Mouse (Mus musculus): ENCODE measurements at regions not wholly inside any gene's neighbourhood (a gene's known extent, or its start where the extent isn't known, plus 50 kb on each side); places are given as distances from the start of the nearest gene placed in this dataset.

GRCm38 (mm10) chr19:15583106-15583781, 363.9 kb downstream of the Psat1 start:
- 0 out of 2 replicates have a peak, but pooled peaks cover 2% of the 10 kb centered on the region for H3K27me3 ChIP-seq (ENCODE audit: low read depth, poor library complexity, severe bottlenecking)
- H3K27ac ChIP-seq, result no peak overlapping the region
- H3K9me3 ChIP-seq (replicated peaks), result no peaks in the 10 kb centered on the region
- DNase-seq (ENCODE audit: low spot score), result no peak
- H3K36me3 ChIP-seq, result no peaks in the 10 kb centered on the region
- H3K4me3 ChIP-seq, result no peak overlapping the region
- peaks cover 7% of the 10 kb centered on the region; the same call in 1 of the 2 replicates for H3K4me1 ChIP-seq
- 80% methylated on average over 8 of the region's 8 CpGs for WGBS

DNA sequence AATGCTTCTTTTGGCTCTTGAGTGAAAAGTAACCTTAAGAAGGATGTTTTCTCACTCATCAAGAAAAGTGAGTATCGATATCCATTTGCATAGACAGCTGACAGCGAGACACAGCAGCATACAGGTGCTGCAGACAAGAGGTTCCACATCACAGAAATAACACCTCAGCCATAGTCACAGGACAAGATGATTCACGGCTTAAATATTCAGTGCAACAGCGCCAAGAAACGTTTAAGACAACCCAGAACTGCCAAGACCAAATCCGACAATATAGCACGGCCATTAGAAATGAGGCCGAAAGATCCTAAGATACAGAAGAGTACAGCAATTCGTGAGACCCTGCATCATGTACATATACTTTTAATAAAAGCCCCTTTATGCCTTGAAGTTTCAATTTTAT, 375.9 kb downstream of the Psat1 start:
- H3K4me1 ChIP-seq, result no peaks in the 10 kb centered on the region
- no peak for DNase-seq (ENCODE audit: low spot score)
- no peak overlapping the region for H3K4me3 ChIP-seq
- 88% methylated on average over 9 of the region's 9 CpGs for WGBS
- no peaks in the 10 kb centered on the region for H3K9me3 ChIP-seq (replicated peaks)
- H3K27ac ChIP-seq, result no peak overlapping the region
- H3K27me3 ChIP-seq (ENCODE audit: low read depth, poor library complexity, severe bottlenecking), result no peaks in the 10 kb centered on the region
- no peaks in the 10 kb centered on the region for H3K36me3 ChIP-seq

GRCm38 (mm10) chr19:15561511-15561910, 385.6 kb downstream of the Psat1 start:
- no peak overlapping the region for H3K27ac ChIP-seq

GRCm38 (mm10) chr19:15553953-15554352, 393.2 kb downstream of the Psat1 start:
- Histone ChIP-seq H3K27me3 (ENCODE audit: low read depth, poor library complexity, severe bottlenecking) (no peaks in the 10 kb centered on the region), H3K9me3 (replicated peaks) (no peaks in the 10 kb centered on the region), H3K4me3 (no peak overlapping the region), H3K4me1 (0 out of 2 replicates have a peak, but pooled peaks cover 9% of the 10 kb centered on the region), H3K36me3 (no peaks in the 10 kb centered on the region), H3K27ac (no peak overlapping the region)
- 64% methylated on average over 8 of the region's 8 CpGs for WGBS
- no peak for DNase-seq (ENCODE audit: low spot score)

More at GRCm38 (mm10) chr19:15561511-15561910, 385.6 kb downstream of the Psat1 start:
- Histone ChIP-seq H3K4me1 (no peaks in the 10 kb centered on the region), H3K36me3 (no peaks in the 10 kb centered on the region), H3K27me3 (ENCODE audit: low read depth, poor library complexity, severe bottlenecking) (no peaks in the 10 kb centered on the region), H3K4me3 (no peak overlapping the region), H3K9me3 (replicated peaks) (no peaks in the 10 kb centered on the region)
- no peak for DNase-seq (ENCODE audit: low spot score)
- 94% methylated on average over 5 of the region's 5 CpGs for whole genome bisulfite sequencing

- 0 out of 2 replicates have a peak, but pooled peaks cover under 1% of the 10 kb centered on the region for H3K9me3 ChIP-seq (replicated peaks)
- peaks cover 29% of the 10 kb centered on the region; the same call in 1 of the 2 replicates for H3K27me3 ChIP-seq (ENCODE audit: low read depth, poor library complexity, severe bottlenecking)
- no peak overlapping the region for H3K4me3 ChIP-seq
- no peaks in the 10 kb centered on the region for H3K4me1 ChIP-seq
- DNase-seq (ENCODE audit: low spot score), result no peak
- no peak overlapping the region for H3K27ac ChIP-seq
- WGBS, result 86% methylated on average over 3 of the region's 3 CpGs
- no peaks in the 10 kb centered on the region for H3K36me3 ChIP-seq
Observed at GRCm38 (mm10) chr19:15517853-15518252, 429.3 kb downstream of the Psat1 start.

DNA sequence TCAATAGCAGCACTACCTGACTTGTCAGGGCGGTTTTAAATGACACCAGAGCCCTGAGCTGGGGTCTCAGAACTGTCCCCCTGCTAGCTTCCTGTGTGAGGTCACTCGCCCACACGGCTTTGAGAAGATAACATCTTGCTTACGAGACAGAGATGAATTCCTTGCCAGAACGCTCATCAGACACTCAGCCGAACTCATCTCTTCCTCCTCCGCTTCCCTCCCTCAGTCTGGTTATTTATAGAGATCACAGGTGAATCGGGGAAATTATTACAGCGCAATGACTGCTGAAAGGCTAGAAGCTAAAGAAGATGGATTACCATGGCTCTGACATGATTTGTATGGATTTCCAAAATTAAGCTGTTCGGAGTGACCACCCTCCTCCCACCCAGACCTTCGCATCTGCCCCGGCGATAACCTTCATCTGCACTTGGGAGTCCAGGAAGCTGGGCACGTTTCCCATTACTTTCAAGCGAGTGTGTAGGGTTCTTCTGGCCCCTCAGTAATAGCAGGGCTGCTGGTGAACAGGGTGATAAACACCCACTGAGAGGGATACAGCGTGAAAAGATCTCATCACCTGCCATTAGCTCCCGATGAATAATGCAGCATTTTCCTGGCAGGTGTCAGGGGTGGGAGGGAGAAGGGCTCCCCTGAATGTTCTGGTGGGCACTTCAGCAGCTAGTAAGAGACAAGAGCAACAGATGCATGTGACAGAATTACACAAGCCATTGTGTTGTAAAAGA, 430.4 kb downstream of the Psat1 start:
- no peaks in the 10 kb centered on the region for H3K4me1 ChIP-seq
- DNase-seq (ENCODE audit: low spot score), result no peak
- 43% methylated on average over 17 of the region's 17 CpGs for WGBS
- H3K27me3 ChIP-seq (ENCODE audit: low read depth, poor library complexity, severe bottlenecking), result peaks cover 40% of the 10 kb centered on the region
- no peak overlapping the region for H3K27ac ChIP-seq
- no peaks in the 10 kb centered on the region for H3K9me3 ChIP-seq (replicated peaks)
- H3K36me3 ChIP-seq, result no peaks in the 10 kb centered on the region
- no peak overlapping the region for H3K4me3 ChIP-seq

GRCm38 (mm10) chr19:15513197-15513596, 433.9 kb downstream of the Psat1 start:
- DNase-seq (ENCODE audit: low spot score), result no peak
- WGBS, result 91% methylated on average over 4 of the region's 4 CpGs
- H3K36me3 ChIP-seq, result no peaks in the 10 kb centered on the region
- peaks cover 69% of the 10 kb centered on the region for H3K27me3 ChIP-seq (ENCODE audit: low read depth, poor library complexity, severe bottlenecking)
- no peaks in the 10 kb centered on the region for H3K4me1 ChIP-seq
- no peak overlapping the region for H3K4me3 ChIP-seq
- no peak overlapping the region for H3K27ac ChIP-seq
- no peaks in the 10 kb centered on the region for H3K9me3 ChIP-seq (replicated peaks)

DNA sequence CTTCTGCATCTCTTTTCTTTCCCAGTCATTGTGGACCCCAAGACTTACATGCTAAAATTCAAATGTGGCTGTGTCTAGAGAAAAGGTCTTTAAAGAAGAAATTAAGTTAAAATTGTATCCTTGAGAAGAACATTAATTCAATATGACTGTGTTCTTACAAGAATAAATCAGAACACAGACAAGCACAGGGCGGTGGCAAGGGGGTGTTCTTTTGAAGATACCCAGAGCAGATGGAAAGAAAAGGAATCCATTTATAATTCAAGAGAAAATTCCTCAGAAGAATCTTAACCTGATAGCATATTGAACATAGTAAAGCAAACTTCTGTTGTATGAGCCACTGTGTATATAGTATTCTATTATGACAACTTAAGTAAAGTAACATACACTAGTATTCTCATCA, 436.7 kb downstream of the Psat1 start:
- Histone ChIP-seq H3K4me3 (no peak overlapping the region), H3K4me1 (no peaks in the 10 kb centered on the region), H3K27me3 (ENCODE audit: low read depth, poor library complexity, severe bottlenecking) (peaks cover 78% of the 10 kb centered on the region), H3K36me3 (no peaks in the 10 kb centered on the region), H3K9me3 (replicated peaks) (no peaks in the 10 kb centered on the region), H3K27ac (no peak overlapping the region)
- DNase-seq (ENCODE audit: low spot score), result no peak
- WGBS, result 86% methylated on average over 1 of the region's 1 CpGs

GRCm38 (mm10) chr19:15502985-15503354, 444.2 kb downstream of the Psat1 start:
- DNase-seq (ENCODE audit: low spot score), result no peak
- Histone ChIP-seq H3K27ac (no peak overlapping the region), H3K4me1 (peaks cover 19% of the 10 kb centered on the region; the same call in 1 of the 2 replicates), H3K9me3 (replicated peaks) (no peaks in the 10 kb centered on the region), H3K27me3 (ENCODE audit: low read depth, poor library complexity, severe bottlenecking) (peaks cover 74% of the 10 kb centered on the region), H3K4me3 (no peak overlapping the region), H3K36me3 (no peaks in the 10 kb centered on the region)
- 85% methylated on average over 1 of the region's 1 CpGs for WGBS

DNA sequence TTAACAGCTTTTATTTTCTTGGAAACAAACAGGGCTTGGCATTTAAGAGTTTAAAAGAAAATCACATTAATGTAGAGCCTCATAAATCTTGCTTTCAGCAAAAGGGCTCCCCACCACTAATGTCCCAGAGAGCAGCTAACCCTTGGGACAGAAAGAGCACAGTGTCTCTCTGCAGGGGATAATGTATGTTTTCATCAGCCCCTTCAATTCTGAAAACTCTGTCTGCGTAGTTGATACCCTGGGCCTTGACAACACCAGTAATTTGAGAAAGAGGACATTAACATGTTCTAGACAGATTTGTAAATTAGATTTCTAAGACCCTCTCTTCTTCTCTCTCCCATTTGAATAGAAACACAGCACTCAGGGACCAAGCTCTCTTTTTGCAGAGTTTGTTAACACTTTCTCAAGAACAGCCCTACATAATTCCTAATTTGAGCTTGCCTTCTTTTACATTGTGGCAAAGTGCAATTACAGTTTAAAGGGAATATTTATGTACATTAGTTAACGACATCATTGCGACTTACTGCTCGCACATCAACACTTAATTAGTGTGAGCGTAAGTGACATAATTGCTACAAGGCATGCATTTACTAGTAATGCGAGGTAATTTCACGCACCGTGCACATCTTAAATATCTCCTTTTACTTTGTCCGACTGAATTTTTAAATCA, 444.7 kb downstream of the Psat1 start:
- Histone ChIP-seq H3K4me1 (peaks cover 19% of the 10 kb centered on the region; the same call in 1 of the 2 replicates), H3K36me3 (no peaks in the 10 kb centered on the region), H3K27me3 (ENCODE audit: low read depth, poor library complexity, severe bottlenecking) (peaks cover 75% of the 10 kb centered on the region), H3K9me3 (replicated peaks) (no peaks in the 10 kb centered on the region), H3K4me3 (no peak overlapping the region), H3K27ac (no peak overlapping the region)
- DNase-seq (ENCODE audit: low spot score), result no peak
- WGBS, result 48% methylated on average over 9 of the region's 9 CpGs

DNA sequence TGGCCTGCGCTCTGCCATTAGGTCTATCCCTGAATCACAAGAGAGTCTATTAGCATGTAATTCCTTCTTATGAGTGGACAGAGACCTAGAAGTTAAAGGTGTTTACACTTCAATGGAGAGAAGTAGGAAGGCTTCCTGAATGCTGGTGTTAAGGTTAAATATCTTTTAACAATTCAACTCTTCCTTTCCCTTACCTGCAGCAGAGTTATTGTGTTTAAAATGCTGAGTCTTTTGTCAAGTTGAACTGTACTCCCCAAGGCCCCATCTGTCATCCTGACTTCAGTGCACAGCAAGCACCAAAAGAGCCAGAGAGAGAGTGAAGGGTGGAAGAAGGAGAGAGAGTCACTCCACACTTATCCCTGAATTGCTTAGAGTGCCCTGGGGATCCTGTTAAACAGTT, 451.6 kb downstream of the Psat1 start:
- H3K4me3 ChIP-seq, result no peak overlapping the region
- peaks cover 6% of the 10 kb centered on the region; the same call in 1 of the 2 replicates for H3K4me1 ChIP-seq
- peaks cover 60% of the 10 kb centered on the region for H3K27me3 ChIP-seq (ENCODE audit: low read depth, poor library complexity, severe bottlenecking)
- 86% methylated on average over 1 of the region's 1 CpGs for WGBS
- H3K9me3 ChIP-seq (replicated peaks), result no peaks in the 10 kb centered on the region
- DNase-seq (ENCODE audit: low spot score), result no peak
- H3K36me3 ChIP-seq, result no peaks in the 10 kb centered on the region
- H3K27ac ChIP-seq, result no peak overlapping the region

DNA sequence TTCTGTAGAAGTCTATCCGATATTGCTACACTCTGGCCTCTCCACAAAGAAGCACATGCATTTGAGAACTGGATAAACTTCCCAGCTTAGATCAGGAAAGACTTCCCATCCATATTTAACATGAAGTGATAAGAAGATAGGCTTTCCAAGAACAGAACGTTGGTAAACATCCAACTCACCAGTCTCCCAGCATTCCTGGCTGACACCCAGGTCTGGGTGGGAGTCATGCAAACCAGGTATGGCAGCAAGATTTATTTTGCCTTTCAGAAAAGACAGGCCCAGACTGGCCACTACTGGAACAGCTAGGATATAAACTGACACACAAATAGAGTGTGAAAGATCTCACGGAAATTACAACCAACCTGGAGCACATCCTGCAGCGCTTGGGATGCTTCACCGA, 459.6 kb downstream of the Psat1 start:
- Histone ChIP-seq H3K27me3 (ENCODE audit: low read depth, poor library complexity, severe bottlenecking) (peaks cover 5% of the 10 kb centered on the region; the same call in 1 of the 2 replicates), H3K4me1 (no peaks in the 10 kb centered on the region), H3K36me3 (no peaks in the 10 kb centered on the region), H3K27ac (no peak overlapping the region), H3K9me3 (replicated peaks) (no peaks in the 10 kb centered on the region), H3K4me3 (no peak overlapping the region)
- DNase-seq (ENCODE audit: low spot score), result no peak
- 94% methylated on average over 5 of the region's 5 CpGs for WGBS

GRCm38 (mm10) chr19:15481605-15482004, 465.5 kb downstream of the Psat1 start:
- DNase-seq (ENCODE audit: low spot score), result no peak
- H3K9me3 ChIP-seq (replicated peaks), result no peaks in the 10 kb centered on the region
- WGBS, result 63% methylated on average over 8 of the region's 8 CpGs

More at GRCm38 (mm10) chr19:15481605-15482004, 465.5 kb downstream of the Psat1 start:
- Histone ChIP-seq H3K4me3 (no peak overlapping the region), H3K27ac (no peak overlapping the region), H3K4me1 (no peaks in the 10 kb centered on the region), H3K27me3 (ENCODE audit: low read depth, poor library complexity, severe bottlenecking) (no peaks in the 10 kb centered on the region), H3K36me3 (no peaks in the 10 kb centered on the region)
